Mouse (Mus musculus) liver, adult 2 months (tissue): ENCODE measurements around the gene Syne2. TPM values are rescaled to one million over a fixed set of nuclear protein-coding genes. Genes with fewer than 3 reads are reported as not detected.
A peak's percentile ranks its signal among the peaks of the same experiment; 100 is the strongest.

Experiments
- DNase-seq: peaks from one replicate; pipeline ENCODE4 v3.0.0-alpha.2; 2011; ENCODE audit warnings: low read depth, low spot score; ENCODE audit errors: extremely low read depth
- H3K27ac ChIP-seq: fragments of 200-500 bp; replicated peaks from 2 replicates; pipeline ENCODE4 v1.5.1; 2012; ENCODE audit warnings: low read depth, mild to moderate bottlenecking, control low read depth, inconsistent platforms, low read length; ENCODE audit not compliant: insufficient read depth
- H3K27me3 ChIP-seq: fragments of 200-500 bp; 2 replicates; pipeline ENCODE4 v1.6.1; 2012; ENCODE audit warnings: mild to moderate bottlenecking, moderate library complexity, low read length, inconsistent platforms; ENCODE audit not compliant: control insufficient read depth, insufficient read depth
- H3K36me3 ChIP-seq: fragments of 200-500 bp; 2 replicates; pipeline ENCODE4 v1.6.1; 2012; ENCODE audit warnings: low read length, inconsistent platforms; ENCODE audit not compliant: control insufficient read depth, insufficient read depth
- H3K4me1 ChIP-seq: fragments of 200-500 bp; 2 replicates; pipeline ENCODE4 v1.6.1; 2011; ENCODE audit warnings: low read length; ENCODE audit not compliant: control insufficient read depth, insufficient read depth
- H3K4me3 ChIP-seq: fragments of 200-500 bp; 2 replicates; pipeline ENCODE4 v1.5.1; 2011; ENCODE audit warnings: low read depth, mild to moderate bottlenecking, control low read depth, low read length, moderate library complexity; ENCODE audit not compliant: insufficient read depth
- H3K79me2 ChIP-seq: fragments of 200-500 bp; 2 replicates; pipeline ENCODE4 v1.6.1; 2012; ENCODE audit warnings: inconsistent platforms, mild to moderate bottlenecking, low read length, moderate library complexity; ENCODE audit not compliant: control insufficient read depth, insufficient read depth
- H3K9ac ChIP-seq: fragments of 200-500 bp; 2 replicates; pipeline ENCODE4 v1.6.1; 2012; ENCODE audit warnings: low read depth, mild to moderate bottlenecking, control low read depth, inconsistent platforms, low read length
- CTCF ChIP-seq: fragments of 200-500 bp; IDR thresholded peaks from 2 replicates; pipeline ENCODE4 v1.5.1; 2011; ENCODE audit warnings: low read depth, low read length, control low read depth
- POLR2A ChIP-seq: fragments of 200-500 bp; IDR thresholded peaks from 2 replicates; pipeline ENCODE4 v1.6.1; 2011; ENCODE audit warnings: low read length, control low read depth; ENCODE audit not compliant: insufficient read depth; ENCODE audit errors: extremely low read depth
- WGBS: fragments of 180-500 bp; shearing (Covaris S2); methylation state at CpG from one replicate; pipeline ENCODE4 v1.1.7; 2018; 5-methylcytosine and 5-hydroxymethylcytosine counted together
- polyA plus RNA-seq: library from polyadenylated mRNA; depleted of rRNA; stranded (reverse); fragments of >200 nt; gene quantifications from 2 replicates; pipeline ENCODE4 v1.2.3, GENCODE M21; 2012
- total RNA-seq: library from RNA; depleted of rRNA; stranded (reverse); fragments of >200 nt; gene quantifications from 2 replicates; pipeline ENCODE4 v1.2.3, GENCODE M21; 2014

Syne2 gene
- total and polyA plus RNA-seq, 2 experiments: 12.0 to 31.3 TPM

GRCm38 (mm10) chr12:76015489-76015888 is 197.6 kb downstream of the Syne2 start:
- no peak overlapping the region for H3K9ac ChIP-seq
- peak; percentile 25 for DNase-seq
- TF ChIP-seq CTCF (no peak), POLR2A (no peak)
- H3K27me3 ChIP-seq: no peaks in the 10 kb centered on the region
- H3K79me2 ChIP-seq: no peaks in the 10 kb centered on the region
- H3K4me1 ChIP-seq: no peaks in the 10 kb centered on the region
- H3K27ac ChIP-seq: no peak overlapping the region
- WGBS: 62% methylated on average over 11 of the region's 11 CpGs
- H3K4me3 ChIP-seq: no peak overlapping the region
- peaks cover 3% of the 10 kb centered on the region; the same call in 1 of the 2 replicates for H3K36me3 ChIP-seq

- H3K9ac ChIP-seq: no peak overlapping the region
- H3K27me3 ChIP-seq: no peaks in the 10 kb centered on the region
- no peaks in the 10 kb centered on the region for H3K79me2 ChIP-seq
- no peak overlapping the region for H3K27ac ChIP-seq
- DNase-seq: peak; percentile 46
- WGBS: 89% methylated on average over 14 of the region's 14 CpGs
- no peak overlapping the region for H3K4me3 ChIP-seq
- H3K36me3 ChIP-seq: peaks cover 8% of the 10 kb centered on the region
- peak; percentile 80 for TF ChIP-seq CTCF
- TF ChIP-seq POLR2A: no peak
- no peaks in the 10 kb centered on the region for H3K4me1 ChIP-seq
Measured at GRCm38 (mm10) chr12:76016123-76017101, 198.5 kb downstream of the Syne2 start.

- Histone ChIP-seq H3K27me3 (no peaks in the 10 kb centered on the region), H3K79me2 (no peaks in the 10 kb centered on the region), H3K36me3 (peaks cover 16% of the 10 kb centered on the region), H3K4me3 (no peak overlapping the region), H3K9ac (no peak overlapping the region), H3K4me1 (no peaks in the 10 kb centered on the region), H3K27ac (no peak overlapping the region)
- TF ChIP-seq POLR2A (no peak), CTCF (no peak)
- no peak for DNase-seq
- WGBS: 78% methylated on average over 8 of the region's 8 CpGs
Measured at GRCm38 (mm10) chr12:76018640-76019039, 200.7 kb downstream of the Syne2 start.

GRCm38 (mm10) chr12:76042301-76042700 is 224.4 kb downstream of the Syne2 start:
- Histone ChIP-seq H3K9ac (no peak overlapping the region), H3K4me1 (no peaks in the 10 kb centered on the region), H3K36me3 (peaks cover 47% of the 10 kb centered on the region), H3K27me3 (no peaks in the 10 kb centered on the region), H3K79me2 (no peaks in the 10 kb centered on the region), H3K27ac (no peak overlapping the region), H3K4me3 (no peak overlapping the region)
- no peak for DNase-seq
- 87% methylated on average over 8 of the region's 8 CpGs for WGBS
- TF ChIP-seq CTCF (no peak), POLR2A (no peak)

GRCm38 (mm10) chr12:76046561-76046960 is 228.6 kb downstream of the Syne2 start:
- no peak overlapping the region for H3K27ac ChIP-seq
- whole genome bisulfite sequencing: 93% methylated on average over 6 of the region's 6 CpGs
- peaks cover 43% of the 10 kb centered on the region for H3K36me3 ChIP-seq
- no peaks in the 10 kb centered on the region for H3K27me3 ChIP-seq
- no peak overlapping the region for H3K4me3 ChIP-seq
- H3K79me2 ChIP-seq: no peaks in the 10 kb centered on the region
- TF ChIP-seq POLR2A (no peak), CTCF (no peak)
- H3K4me1 ChIP-seq: no peaks in the 10 kb centered on the region
- H3K9ac ChIP-seq: no peak overlapping the region
- no peak for DNase-seq

- WGBS: 95% methylated on average over 3 of the region's 3 CpGs
- Histone ChIP-seq H3K4me1 (no peaks in the 10 kb centered on the region), H3K4me3 (no peak overlapping the region), H3K9ac (no peak overlapping the region), H3K79me2 (no peaks in the 10 kb centered on the region), H3K27me3 (no peaks in the 10 kb centered on the region), H3K36me3 (peaks cover 43% of the 10 kb centered on the region), H3K27ac (no peak overlapping the region)
- TF ChIP-seq CTCF (no peak), POLR2A (no peak)
- no peak for DNase-seq
Measured at GRCm38 (mm10) chr12:76047921-76048320, 230.0 kb downstream of the Syne2 start.
